Mouse (Mus musculus): ENCODE measurements at regions not wholly inside any gene's neighbourhood (a gene's known extent, or its start where the extent isn't known, plus 50 kb on each side); places are given as distances from the start of the nearest gene placed in this dataset.
A peak's percentile ranks its signal among the peaks of the same experiment; 100 is the strongest.

- Histone ChIP-seq H3K9ac (no peak overlapping the region), H3K27ac (no peak overlapping the region), H3K36me3 (no peaks in the 10 kb centered on the region), H3K4me3 (no peak overlapping the region), H3K4me1 (no peaks in the 10 kb centered on the region), H3K9me3 (no peaks in the 10 kb centered on the region), H3K27me3 (replicated peaks) (no peaks in the 10 kb centered on the region), H3K4me2 (replicated peaks) (no peak overlapping the region)
- ATAC-seq (ENCODE audit: low FRiP score, low read depth) = no peak
- WGBS = 55% methylated on average over 1 of the region's 1 CpGs
Observed at GRCm38 (mm10) chr14:86350526-86350925, 790.5 kb downstream of the Diaph3 start.

DNA sequence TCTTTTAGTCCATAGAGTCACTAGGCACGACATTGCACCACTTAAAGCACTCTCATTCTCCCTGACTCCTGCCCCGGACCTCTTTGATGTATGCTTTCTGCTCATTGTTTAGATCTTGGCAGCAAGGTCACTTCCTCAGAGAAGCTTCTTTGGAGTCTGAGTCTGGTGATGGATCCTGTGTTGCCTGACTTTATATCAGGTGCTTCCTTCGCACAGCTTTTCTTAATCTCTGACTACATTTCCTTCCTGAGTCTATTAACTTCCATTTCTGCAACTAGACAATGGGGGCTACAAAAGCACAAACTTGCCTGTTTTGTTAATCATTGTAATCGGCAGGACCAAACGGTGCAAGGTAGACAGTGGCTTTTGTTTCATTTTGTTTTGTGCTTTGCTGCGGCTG is 802.0 kb downstream of the Diaph3 start:
- WGBS = 81% methylated on average over 6 of the region's 6 CpGs

GRCm38 (mm10) chr14:86337052-86337451 is 804.0 kb downstream of the Diaph3 start:
- WGBS = 83% methylated on average over 5 of the region's 5 CpGs
- no peaks in the 10 kb centered on the region for H3K9me3 ChIP-seq
- H3K4me2 ChIP-seq (replicated peaks) = no peak overlapping the region
- ATAC-seq (ENCODE audit: low FRiP score, low read depth) = no peak
- H3K4me1 ChIP-seq = no peaks in the 10 kb centered on the region
- no peak overlapping the region for H3K4me3 ChIP-seq
- no peaks in the 10 kb centered on the region for H3K36me3 ChIP-seq
- no peak overlapping the region for H3K9ac ChIP-seq
- no peak overlapping the region for H3K27ac ChIP-seq
- no peaks in the 10 kb centered on the region for H3K27me3 ChIP-seq (replicated peaks)

More for the DNA sequence above, 802.0 kb downstream of the Diaph3 start:
- Histone ChIP-seq H3K9me3 (no peaks in the 10 kb centered on the region), H3K4me3 (no peak overlapping the region), H3K4me2 (replicated peaks) (no peak overlapping the region), H3K27me3 (replicated peaks) (no peaks in the 10 kb centered on the region), H3K36me3 (no peaks in the 10 kb centered on the region), H3K27ac (no peak overlapping the region), H3K4me1 (no peaks in the 10 kb centered on the region), H3K9ac (no peak overlapping the region)
- ATAC-seq (ENCODE audit: low FRiP score, low read depth) = no peak

GRCm38 (mm10) chr14:86335284-86335683 is 805.8 kb downstream of the Diaph3 start:
- H3K9me3 ChIP-seq = no peaks in the 10 kb centered on the region

DNA sequence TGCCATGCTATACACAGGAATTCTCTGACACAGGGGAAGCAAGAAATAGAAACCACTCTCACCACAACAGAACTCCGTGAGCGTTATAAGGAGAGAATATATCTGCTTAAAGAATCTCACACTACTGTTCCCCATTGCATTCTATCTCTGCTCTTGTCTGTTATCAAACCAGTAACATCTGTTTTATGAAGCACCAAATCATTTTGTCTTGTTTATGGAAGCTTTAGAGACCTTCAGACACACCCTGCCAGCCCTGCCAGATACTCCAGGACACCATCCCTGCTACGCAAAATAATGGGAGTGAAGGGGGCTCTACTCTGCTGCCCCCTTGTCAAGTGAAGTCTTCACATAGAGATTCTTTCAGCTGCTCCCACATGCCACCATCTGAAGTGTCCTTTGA is 811.9 kb downstream of the Diaph3 start:
- Histone ChIP-seq H3K9me3 (no peaks in the 10 kb centered on the region), H3K9ac (no peak overlapping the region), H3K4me1 (no peaks in the 10 kb centered on the region), H3K27ac (no peak overlapping the region), H3K36me3 (no peaks in the 10 kb centered on the region), H3K4me3 (no peak overlapping the region), H3K27me3 (replicated peaks) (no peaks in the 10 kb centered on the region), H3K4me2 (replicated peaks) (no peak overlapping the region)
- 89% methylated on average over 3 of the region's 3 CpGs for WGBS
- no peak for ATAC-seq (ENCODE audit: low FRiP score, low read depth)

More at GRCm38 (mm10) chr14:86335284-86335683, 805.8 kb downstream of the Diaph3 start:
- no peaks in the 10 kb centered on the region for H3K4me1 ChIP-seq
- 90% methylated on average over 2 of the region's 2 CpGs for WGBS
- no peak for ATAC-seq (ENCODE audit: low FRiP score, low read depth)
- H3K27me3 ChIP-seq (replicated peaks) = no peaks in the 10 kb centered on the region
- no peak overlapping the region for H3K4me3 ChIP-seq
- no peak overlapping the region for H3K27ac ChIP-seq
- H3K9ac ChIP-seq = no peak overlapping the region
- no peaks in the 10 kb centered on the region for H3K36me3 ChIP-seq
- no peak overlapping the region for H3K4me2 ChIP-seq (replicated peaks)

DNA sequence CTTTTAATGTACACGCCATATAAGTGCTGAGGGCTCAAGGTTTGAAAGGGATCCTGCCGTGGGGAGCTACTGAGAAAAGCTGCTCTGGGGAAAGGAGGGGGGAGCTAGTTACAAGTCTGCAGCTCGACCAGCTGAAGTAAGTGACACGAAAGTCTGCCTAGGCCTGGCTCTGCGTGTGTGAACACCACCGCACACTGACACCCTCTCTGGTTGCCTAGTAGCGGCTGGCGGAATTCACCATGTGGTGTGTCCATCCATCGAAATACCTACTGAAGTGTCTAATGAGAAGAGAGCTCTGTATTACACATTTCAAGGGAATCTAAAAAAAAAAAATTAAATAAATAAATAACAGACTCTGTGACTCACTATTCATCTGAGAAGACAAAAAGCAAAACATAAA is 813.4 kb downstream of the Diaph3 start:
- no peaks in the 10 kb centered on the region for H3K36me3 ChIP-seq
- no peaks in the 10 kb centered on the region for H3K9me3 ChIP-seq
- WGBS = 52% methylated on average over 9 of the region's 9 CpGs
- no peak overlapping the region for H3K9ac ChIP-seq
- H3K27me3 ChIP-seq (replicated peaks) = no peaks in the 10 kb centered on the region
- no peak overlapping the region for H3K4me2 ChIP-seq (replicated peaks)
- no peak overlapping the region for H3K4me3 ChIP-seq
- ATAC-seq (ENCODE audit: low FRiP score, low read depth) = 0 out of 2 replicates have a peak, but pooled peaks have one; percentile 41
- no peaks in the 10 kb centered on the region for H3K4me1 ChIP-seq
- no peak overlapping the region for H3K27ac ChIP-seq

GRCm38 (mm10) chr14:86322365-86322764 is 818.7 kb downstream of the Diaph3 start:
- Histone ChIP-seq H3K9me3 (no peaks in the 10 kb centered on the region), H3K4me2 (replicated peaks) (no peak overlapping the region), H3K4me1 (no peaks in the 10 kb centered on the region), H3K9ac (no peak overlapping the region), H3K4me3 (no peak overlapping the region), H3K27me3 (replicated peaks) (no peaks in the 10 kb centered on the region), H3K36me3 (no peaks in the 10 kb centered on the region), H3K27ac (no peak overlapping the region)
- WGBS = 65% methylated on average over 7 of the region's 7 CpGs
- no peak for ATAC-seq (ENCODE audit: low FRiP score, low read depth)

GRCm38 (mm10) chr14:86315974-86316373 is 825.1 kb downstream of the Diaph3 start:
- Histone ChIP-seq H3K4me3 (no peak overlapping the region), H3K4me1 (no peaks in the 10 kb centered on the region), H3K27ac (no peak overlapping the region), H3K9me3 (no peaks in the 10 kb centered on the region), H3K4me2 (replicated peaks) (no peak overlapping the region), H3K9ac (no peak overlapping the region), H3K27me3 (replicated peaks) (no peaks in the 10 kb centered on the region), H3K36me3 (no peaks in the 10 kb centered on the region)
- ATAC-seq (ENCODE audit: low FRiP score, low read depth) = no peak
- 86% methylated on average over 6 of the region's 6 CpGs for WGBS

GRCm38 (mm10) chr14:86308949-86309543 is 832.0 kb downstream of the Diaph3 start:
- Histone ChIP-seq H3K36me3 (no peaks in the 10 kb centered on the region), H3K9me3 (no peaks in the 10 kb centered on the region), H3K4me1 (no peaks in the 10 kb centered on the region), H3K27ac (no peak overlapping the region), H3K27me3 (replicated peaks) (no peaks in the 10 kb centered on the region), H3K4me3 (no peak overlapping the region), H3K4me2 (replicated peaks) (no peak overlapping the region), H3K9ac (no peak overlapping the region)
- ATAC-seq (ENCODE audit: low FRiP score, low read depth) = no peak
- 69% methylated on average over 7 of the region's 7 CpGs for WGBS

DNA sequence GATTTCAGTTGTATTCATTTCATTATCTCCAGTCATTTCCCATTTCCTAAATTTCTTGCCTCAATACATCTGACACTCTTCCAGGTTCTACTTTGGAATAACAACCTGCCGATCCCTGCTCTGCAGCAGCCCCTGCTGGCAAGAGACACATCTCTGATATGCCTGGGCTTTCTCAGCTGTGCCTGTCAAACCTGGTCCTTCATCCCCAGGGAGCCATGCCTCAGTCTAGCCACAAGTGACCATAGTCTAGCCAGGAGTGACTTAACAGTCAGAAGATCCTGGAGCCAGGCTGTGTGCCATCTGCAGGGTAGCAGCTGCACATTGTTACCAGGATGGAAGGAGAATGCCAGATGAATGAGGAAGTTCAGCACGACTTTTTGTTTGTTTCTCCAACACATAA is 833.2 kb downstream of the Diaph3 start:
- no peaks in the 10 kb centered on the region for H3K36me3 ChIP-seq
- no peak overlapping the region for H3K4me2 ChIP-seq (replicated peaks)
- H3K9me3 ChIP-seq = no peaks in the 10 kb centered on the region
- peak; percentile 50; the same call in 1 of the 2 replicates for ATAC-seq (ENCODE audit: low FRiP score, low read depth)
- H3K4me3 ChIP-seq = no peak overlapping the region
- H3K9ac ChIP-seq = no peak overlapping the region
- WGBS = 42% methylated on average over 2 of the region's 2 CpGs
- no peaks in the 10 kb centered on the region for H3K4me1 ChIP-seq
- H3K27ac ChIP-seq = no peak overlapping the region
- H3K27me3 ChIP-seq (replicated peaks) = no peaks in the 10 kb centered on the region

GRCm38 (mm10) chr14:86301666-86302065 is 839.4 kb downstream of the Diaph3 start:
- no peak for ATAC-seq (ENCODE audit: low FRiP score, low read depth)
- 85% methylated on average over 5 of the region's 5 CpGs for WGBS

GRCm38 (mm10) chr14:86300811-86301210 is 840.2 kb downstream of the Diaph3 start:
- Histone ChIP-seq H3K36me3 (no peaks in the 10 kb centered on the region), H3K27ac (no peak overlapping the region), H3K9ac (no peak overlapping the region), H3K27me3 (replicated peaks) (no peaks in the 10 kb centered on the region), H3K4me1 (no peaks in the 10 kb centered on the region), H3K4me3 (no peak overlapping the region), H3K9me3 (no peaks in the 10 kb centered on the region), H3K4me2 (replicated peaks) (no peak overlapping the region)
- no peak for ATAC-seq (ENCODE audit: low FRiP score, low read depth)
- 86% methylated on average over 1 of the region's 1 CpGs for WGBS

More at GRCm38 (mm10) chr14:86301666-86302065, 839.4 kb downstream of the Diaph3 start:
- no peaks in the 10 kb centered on the region for H3K4me1 ChIP-seq
- H3K9ac ChIP-seq = no peak overlapping the region
- H3K4me2 ChIP-seq (replicated peaks) = no peak overlapping the region
- no peaks in the 10 kb centered on the region for H3K36me3 ChIP-seq
- no peaks in the 10 kb centered on the region for H3K27me3 ChIP-seq (replicated peaks)
- no peak overlapping the region for H3K27ac ChIP-seq
- H3K4me3 ChIP-seq = no peak overlapping the region
- H3K9me3 ChIP-seq = no peaks in the 10 kb centered on the region

GRCm38 (mm10) chr14:86297991-86298390 is 843.0 kb downstream of the Diaph3 start:
- no peaks in the 10 kb centered on the region for H3K36me3 ChIP-seq
- no peaks in the 10 kb centered on the region for H3K4me1 ChIP-seq
- H3K4me2 ChIP-seq (replicated peaks) = no peak overlapping the region
- H3K9ac ChIP-seq = no peak overlapping the region
- H3K4me3 ChIP-seq = no peak overlapping the region
- ATAC-seq (ENCODE audit: low FRiP score, low read depth) = no peak
- H3K27me3 ChIP-seq (replicated peaks) = no peaks in the 10 kb centered on the region
- 69% methylated on average over 2 of the region's 2 CpGs for WGBS
- no peak overlapping the region for H3K27ac ChIP-seq
- H3K9me3 ChIP-seq = no peaks in the 10 kb centered on the region
